Mouse (Mus musculus) cerebellum, postnatal 4 days (tissue): Measurements from ENCODE around the gene Cdadc1.
A peak's percentile ranks its signal among the peaks of the same experiment; 100 is the strongest.
"Not testable (repeated sequence)": the region's sequence is repeated elsewhere in the genome, so short reads cannot be mapped to it uniquely, and the experiment has no call there.

Source experiments
- DNase-seq, 2 experiments: peaks; one replicate each; pipeline ENCODE4 v3.0.0; 2022; ENCODE audit warnings: low spot score in 2 of 2, mixed read lengths in 1 of 2

Cdadc1 gene

DNA sequence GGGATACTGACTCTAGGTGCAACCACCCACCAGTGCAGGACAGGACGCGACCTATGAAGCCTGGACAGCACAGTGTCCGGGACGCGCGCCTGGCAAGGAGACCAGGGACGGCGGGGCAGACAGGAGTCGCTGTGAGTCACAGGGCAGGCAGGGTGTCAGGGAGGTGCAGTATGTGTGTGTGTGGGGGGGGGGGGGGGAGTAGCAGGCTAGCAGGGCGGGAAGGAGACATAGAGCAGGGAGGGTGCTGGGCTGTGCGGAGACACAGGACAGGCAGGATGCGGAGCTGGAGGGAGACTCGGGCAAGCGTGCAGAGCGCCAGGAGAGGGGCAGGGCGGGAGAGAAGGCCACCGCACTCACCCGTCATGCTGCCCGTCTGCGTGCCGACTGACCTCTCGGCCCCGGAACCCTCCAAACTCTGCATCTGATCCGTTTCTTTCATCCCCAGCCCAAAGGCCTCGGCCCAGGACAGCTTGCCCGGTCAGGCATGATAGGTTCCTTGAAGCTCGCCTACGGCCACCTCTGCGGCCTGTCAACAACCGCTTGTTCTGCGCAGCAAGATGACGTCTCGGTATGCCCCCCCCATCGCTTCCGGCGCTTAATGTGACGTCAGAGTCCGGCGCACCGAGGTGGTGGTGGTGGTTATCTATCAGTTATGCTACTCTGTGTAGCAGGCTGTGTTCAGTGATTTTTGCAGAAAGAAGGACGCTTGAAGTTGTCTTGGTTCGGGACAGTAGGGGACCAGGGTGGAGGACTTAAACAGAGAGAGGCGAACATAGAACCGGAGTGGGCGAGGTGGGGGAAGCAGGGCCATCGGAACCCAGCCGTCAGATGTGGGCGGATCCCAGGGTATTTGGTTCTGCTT is at the start of gene Cdadc1:
Gene Cdadc1 (minus strand): TSS at position 562 of the 862 bp plus-strand sequence.
- peak; percentile 99 for DNase-seq

DNA sequence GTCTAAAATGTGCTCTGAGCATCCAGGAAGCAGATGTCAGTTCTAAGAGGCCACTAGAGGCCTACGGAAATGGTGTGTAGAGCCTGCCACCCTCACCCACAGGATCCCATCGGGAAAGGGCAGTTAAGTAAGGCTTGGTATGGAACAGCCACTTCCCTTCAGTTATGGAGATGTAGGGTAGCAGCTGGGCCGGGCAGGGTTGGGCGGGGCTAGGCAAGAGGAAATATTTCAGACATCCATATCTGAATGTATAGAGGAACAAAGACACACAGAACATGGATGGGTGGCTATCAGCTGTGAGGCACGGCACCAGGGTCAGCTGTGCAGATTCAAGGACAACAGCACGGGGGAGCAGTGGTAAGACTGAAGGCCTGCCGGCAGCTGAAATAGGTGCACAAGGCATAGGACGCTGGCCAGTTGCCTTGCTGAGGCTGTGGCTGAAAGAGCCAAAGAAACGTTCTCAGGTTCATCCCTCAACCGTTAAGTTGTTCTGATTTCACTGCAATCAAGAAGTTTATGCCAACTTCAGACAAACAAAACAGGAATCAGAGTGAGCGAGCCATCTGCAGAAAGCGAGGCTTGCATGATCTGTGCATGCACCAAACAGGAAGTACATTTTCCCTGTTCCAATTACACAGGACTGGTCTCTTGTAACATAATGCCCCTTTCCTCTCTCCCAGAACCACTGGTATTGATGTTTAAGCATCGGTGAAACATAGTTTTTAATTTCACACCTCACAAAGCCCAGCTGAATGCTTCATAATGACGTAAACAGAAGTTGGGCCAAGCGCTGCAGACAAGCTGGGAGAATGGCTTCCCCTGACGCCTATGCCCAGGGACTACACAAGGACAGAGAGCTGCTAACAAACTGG is 49.3 kb upstream of the Cdadc1 start:
- DNase-seq: no peak

DNA sequence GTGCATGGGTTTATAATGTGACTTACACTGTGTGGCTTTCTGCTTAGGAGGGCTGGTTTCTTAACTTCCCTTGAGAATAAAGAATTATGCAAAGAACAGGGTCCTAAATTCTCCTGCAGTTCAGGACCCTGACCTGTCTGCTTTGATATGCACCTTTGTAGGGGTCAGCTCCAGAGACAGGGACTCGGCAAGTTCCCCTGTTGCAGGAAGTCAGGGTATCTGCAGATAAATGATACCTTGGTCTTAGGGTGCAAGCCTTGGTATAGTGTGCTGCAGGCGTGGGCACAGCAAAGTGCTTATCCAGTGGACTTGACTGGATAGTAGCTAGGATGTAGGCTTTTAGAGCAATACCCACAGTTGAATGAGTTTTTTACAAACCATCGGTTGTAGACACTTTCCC is 47.1 kb upstream of the Cdadc1 start:
- DNase-seq: no peak

DNA sequence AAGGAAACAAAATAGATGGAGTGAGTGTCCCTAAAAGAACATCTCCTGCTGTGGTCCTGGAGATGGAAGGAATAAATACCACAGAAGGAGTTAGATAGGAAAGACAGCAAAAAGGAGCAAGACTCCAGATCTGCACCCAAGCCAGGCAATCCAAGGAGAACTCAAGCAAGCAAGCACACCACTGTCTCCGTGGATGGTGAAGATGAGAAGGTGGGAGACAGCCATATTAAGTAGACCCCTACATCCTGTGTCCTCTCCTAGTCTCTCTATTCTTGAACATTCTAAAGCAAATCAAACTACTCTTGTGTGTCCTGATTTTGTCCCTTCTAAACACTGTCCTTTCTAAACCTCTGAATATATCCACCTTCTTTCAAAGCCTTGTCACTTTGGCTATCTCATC is 46.4 kb upstream of the Cdadc1 start:
- DNase-seq: no peak

DNA sequence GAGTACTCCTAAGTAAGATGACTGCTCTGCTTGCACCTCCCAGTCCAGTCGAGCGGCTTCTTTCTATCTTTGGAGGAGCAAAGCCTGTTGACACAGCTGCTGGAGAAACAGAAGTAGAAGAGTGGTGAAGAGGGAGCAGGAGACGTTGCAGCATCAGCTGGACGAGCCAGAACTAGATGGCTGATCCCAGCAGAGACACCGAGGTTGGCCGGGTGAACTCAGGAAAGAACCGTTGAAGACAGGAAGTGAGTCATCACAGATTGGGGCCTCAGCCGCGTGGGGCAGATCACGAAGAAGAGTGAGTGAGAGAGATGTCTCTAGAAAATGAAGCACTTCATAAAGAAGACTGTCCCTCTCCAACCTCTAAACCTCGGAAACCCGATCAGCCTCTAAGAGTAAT is 45.8 kb upstream of the Cdadc1 start:
- DNase-seq: no peak

DNA sequence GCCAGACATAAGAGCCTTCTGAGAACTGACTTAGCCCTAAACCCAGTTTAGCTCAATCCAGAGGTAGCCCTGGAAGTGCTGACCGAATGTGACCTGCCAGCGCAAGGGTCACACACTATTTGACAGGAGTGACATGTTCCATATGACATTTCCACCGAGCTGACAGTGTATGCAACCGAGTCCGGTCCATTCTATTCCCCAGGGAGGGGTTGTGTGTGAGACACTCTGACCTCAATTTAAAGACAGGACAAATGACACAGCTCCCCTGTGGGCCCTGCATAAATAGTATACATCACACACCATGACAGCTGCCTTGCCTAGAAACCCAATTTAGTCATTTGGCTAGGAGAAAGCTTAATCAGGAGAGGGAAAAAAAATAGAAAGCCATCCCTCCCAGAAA is 44.1 kb upstream of the Cdadc1 start:
- no peak for DNase-seq

DNA sequence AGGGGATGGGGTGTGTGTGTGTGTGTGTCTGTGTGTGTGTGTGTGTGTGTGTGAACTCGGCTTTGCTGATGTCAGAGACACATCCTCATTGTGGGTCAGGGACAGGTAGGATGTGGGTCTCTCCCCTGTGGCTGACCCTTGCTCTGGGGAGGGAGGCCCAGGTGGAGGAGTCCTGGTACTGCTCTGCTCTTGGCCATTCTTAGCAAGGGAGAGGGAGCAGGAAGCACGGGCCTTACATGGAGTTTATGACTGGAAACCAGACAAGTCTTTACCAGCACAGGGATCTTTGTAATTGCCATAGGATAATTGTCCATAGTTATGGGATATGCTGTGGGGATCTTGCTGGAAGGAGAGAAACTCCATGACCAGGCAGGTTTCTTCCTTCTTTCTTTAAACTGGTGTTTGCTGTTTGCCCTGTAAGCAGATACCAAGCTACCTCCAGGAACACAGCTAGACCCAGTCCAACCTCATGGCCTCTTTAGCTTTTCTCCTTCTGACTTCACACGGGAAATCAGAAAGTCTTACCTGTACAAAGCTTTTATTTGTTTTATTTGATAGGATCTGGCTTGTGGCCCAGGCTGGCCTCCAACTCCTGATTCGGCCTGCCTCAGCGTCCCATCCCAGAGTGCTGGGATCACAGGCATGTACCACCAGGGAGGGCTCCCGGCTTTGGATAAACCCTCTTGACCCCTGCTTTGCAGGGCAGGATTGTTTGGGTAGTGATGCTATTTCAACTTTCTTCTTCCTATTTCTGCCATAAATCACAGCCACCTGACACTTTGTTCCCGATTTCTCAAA is 41.3 kb upstream of the Cdadc1 start:
- no peak for DNase-seq

DNA sequence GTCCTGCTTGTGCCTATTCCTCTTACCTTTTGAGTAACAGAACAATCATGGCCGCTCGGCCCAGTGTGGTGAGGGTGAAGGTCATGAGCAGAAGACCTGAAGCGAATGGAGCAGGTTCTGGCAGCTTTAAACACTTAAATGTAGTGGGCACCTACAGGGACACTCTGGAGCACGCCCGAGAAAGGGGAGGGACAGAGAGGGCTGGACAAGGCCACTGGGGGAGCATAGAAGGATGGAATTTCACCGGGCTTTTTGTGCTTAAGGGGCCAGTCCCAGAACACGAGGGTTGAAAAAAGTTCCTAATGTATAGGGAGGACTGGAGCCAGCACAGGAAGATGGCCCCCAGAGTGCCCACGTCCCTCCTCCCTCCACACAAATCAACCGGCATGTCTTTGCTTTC is 36.2 kb upstream of the Cdadc1 start:
- DNase-seq: no peak

DNA sequence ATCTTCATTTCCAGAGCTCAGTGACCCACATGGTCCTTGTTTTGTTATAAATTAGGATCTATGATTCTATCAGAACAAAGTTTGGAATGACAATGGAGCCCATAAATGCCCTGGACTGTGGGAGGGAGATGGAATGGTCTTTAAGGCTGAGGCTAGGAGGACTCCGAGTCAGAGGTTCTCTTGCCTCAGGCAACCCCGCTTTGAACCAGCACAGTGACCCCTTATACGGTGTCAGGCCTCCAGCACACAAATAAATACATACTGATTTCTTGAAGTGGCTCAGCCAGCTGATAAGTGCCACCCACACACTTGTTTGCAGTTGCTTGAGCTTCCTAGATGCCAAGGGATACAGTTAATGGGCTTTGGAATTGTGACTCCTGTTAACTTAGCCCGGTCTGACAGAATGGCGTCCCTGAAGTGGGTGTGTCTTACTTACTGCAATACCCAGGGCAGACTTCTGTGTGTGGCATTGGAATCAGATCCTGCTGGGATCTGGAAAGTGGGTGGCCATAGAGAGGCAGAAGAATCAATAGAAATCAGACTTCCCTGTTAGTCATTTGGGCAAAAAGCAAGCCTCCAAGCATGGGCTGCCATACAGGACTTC is 35.6 kb upstream of the Cdadc1 start:
- DNase-seq: no peak

DNA sequence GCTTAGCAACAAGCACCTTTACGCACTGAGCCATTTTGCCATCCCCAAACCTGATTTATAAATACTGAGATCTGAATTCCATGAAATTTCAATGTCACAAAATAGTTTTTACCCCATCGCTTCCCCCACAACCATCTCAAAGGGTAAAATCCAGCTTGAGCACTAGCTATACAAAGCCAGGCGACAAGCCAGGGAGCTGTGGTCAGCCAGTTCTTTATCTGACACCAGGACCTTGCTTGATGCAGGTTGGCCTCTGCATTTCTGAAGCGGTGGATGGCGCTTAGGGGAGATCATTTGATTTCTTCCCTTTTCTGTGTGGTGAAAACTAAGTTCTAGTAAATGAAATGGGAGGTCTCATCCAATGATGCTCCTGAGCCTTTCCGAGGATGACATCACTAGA is 34.3 kb upstream of the Cdadc1 start:
- DNase-seq: no peak

DNA sequence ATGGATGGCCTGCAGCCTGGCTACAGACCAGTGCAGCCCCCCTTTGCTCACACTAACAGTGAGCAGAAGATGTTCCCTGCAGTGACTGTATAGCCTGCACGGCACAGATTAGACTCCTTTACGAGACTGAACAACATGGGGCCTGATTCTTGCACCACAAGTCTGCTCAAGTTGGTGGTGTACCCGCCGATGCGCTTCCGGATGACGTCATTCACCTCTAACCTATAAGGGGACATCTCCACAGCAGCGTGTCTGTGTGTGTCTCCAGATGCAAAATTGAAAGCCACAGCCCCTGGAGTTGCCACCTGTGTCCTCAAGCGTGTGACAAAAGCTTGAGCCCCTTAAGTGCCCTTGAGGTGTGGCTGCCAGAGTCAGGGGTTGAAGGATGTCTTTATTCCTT is 32.3 kb upstream of the Cdadc1 start:
- DNase-seq: no peak

DNA sequence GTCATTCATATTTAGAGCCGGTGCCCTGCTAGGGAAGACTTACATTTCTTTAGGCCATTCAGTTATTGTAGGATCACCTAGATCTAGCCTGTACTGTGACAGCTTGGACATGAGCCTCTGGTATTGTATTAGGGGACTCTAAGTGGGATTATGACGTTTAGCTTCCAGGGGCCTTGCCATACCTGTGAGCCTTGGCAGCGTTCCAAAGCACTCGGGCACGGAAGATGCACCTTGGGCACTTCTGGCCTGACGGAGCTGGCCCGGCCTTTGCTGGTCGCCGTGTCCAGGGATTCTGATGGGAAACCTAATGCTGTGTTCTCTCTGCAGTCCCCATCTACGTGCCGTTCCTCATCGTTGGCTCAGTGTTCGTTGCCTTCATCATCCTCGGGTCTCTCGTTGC is 31.5 kb upstream of the Cdadc1 start:
- no peak for DNase-seq

DNA sequence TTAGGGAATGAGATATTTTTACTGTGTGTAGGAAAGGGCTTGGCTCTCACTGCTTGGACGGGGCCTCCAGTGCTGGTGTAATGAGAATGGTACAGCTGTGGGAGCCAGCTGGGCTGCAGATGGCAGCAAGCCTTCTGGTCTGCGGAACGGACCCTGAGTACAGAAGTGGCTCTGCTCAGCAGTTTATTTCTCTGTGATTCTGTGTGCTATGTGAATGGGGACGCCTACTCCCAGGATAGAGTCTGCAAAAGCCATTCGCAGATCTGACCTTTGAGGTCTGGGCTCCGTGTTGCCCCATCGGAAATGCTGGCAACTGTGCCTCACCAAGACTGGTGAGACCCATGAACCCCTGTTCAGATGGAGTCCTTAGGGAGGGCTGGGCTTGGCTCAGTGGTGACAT is 30.1 kb upstream of the Cdadc1 start:
- DNase-seq: peak in 1 of 2 experiments; percentile 40

DNA sequence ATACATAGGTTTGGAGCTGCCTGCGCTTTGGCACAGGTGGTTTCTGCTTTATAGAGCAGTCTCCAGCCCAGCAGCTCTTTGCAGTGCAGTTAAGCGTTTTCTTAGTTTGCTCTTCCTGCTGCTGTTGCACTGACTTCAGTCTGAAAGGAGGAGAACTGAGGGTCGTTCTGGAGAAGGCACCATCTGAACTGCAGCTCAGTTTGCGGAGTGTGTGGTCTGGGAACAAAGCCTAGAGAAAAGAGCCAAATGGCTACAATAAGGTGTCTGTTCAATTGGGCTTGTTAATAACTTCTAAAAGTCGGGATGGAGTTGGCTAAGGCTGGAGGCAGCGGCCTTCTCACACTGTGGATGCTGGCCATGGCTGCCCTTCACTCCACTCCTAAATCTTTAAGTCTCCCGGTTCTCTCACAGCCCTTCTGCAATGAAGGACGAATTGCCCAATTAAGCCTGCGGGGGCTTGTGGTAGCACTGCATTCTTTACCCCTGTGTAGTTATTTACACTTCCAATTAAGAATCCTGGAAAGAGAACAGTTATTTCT is 29.5 kb upstream of the Cdadc1 start:
- no peak for DNase-seq

DNA sequence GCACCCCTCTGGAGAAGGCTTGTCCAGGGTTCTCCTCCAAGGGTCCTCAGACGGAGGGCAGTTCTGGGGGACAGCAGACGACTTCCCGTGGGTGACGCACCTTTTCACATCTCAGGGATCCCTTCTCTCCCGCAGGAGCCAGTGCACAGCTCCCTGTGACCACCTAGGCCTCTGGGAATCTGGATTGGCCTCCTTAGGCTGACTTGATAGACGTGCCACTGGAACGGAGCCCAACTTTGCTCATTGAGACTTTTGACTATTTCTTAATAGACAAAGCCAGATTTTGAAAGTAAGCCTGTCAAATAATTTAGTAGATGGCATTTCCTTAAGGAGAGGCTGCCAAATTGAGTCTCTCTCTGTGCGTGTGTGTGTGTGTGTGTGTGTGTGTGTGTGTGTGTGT is 29.0 kb upstream of the Cdadc1 start:
- DNase-seq: peak in 1 of 2 experiments; percentile 31

DNA sequence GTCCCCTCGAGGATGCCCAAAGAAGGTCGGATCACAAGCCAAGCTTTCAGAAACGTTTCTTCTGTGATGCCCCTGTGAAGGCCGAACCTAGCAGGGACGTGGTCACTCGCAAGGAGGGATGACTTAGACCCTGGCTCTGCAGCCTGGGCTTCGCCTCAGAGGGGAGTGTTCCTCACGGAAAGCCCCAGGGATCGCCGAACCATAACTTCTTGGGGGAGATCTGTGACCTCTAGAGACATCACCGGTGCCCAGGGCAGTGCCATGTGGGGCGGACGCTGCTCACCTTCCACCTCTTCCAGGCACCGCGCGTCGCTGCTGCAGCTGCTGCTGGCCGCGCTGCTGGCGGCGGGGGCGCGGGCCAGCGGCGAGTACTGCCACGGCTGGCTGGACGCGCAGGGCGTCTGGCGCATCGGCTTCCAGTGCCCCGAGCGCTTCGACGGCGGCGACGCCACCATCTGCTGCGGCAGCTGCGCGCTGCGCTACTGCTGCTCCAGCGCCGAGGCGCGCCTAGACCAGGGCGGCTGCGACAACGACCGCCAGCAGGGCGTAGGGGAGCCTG is 28.1 kb upstream of the Cdadc1 start:
- DNase-seq: peak in 1 of 2 experiments; percentile 64

DNA sequence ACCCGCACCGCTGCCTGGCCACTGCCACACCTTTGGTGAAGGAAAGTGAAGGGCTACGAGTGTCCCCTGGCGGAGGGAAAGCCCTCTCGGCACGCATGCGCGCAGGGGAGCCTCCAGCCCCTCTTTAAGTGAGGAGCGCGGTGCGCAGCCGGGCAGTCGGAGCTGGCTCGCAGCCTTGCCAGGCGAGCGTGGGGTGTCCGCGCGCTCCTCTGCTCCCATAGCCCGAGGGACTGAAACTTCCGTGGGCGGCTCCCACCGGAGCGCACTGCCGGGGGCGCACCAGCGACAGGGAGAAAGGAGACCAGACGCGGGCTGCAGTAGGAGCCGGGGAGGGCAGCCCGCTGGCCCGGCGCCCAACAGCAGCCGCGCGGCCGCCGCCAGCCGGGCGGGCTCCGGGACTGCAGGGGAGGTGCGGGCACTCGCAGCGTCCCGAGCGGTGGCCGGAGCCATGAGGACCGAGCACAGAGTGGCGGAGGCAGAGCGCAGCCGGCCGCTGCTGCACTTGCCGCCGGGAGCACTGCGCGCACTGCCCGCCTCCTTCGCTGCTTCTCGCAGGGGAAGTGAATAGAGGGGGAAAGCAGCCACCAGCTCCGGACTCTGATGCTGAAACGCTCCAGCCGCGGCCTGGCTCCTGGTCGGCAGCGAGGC is 27.5 kb upstream of the Cdadc1 start, which contains the start of gene Shisa2:
Gene Shisa2 (plus strand): TSS at position 151 of the 648 bp plus-strand sequence.
- peak; percentile 47 to 73 for DNase-seq

DNA sequence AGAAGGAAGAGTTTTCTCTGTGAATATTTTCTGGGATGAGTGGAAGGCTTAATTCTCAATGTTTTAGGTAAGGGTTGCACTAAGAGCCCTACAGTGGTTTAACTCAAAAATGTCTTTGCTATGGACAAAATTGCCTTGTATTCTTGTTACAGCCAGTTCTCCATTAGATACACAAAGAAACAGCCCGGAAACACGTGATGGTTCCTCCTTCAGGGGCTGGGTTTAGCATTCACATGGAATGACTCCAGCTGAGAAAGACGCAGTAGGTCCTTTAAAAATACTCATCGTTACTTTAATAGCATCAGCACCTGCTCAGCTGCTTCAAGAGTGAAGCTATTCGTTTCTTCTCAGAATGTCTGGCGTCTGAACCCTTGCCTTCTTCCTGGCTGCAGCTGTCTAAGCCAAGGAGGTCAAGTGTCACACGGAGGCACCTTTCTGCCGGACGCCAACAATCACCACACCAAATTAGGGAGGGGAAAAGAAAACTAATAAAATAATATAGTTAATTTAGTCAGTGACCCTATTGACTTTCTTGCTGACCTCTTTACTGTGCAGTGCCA is 26.6 kb upstream of the Cdadc1 start:
- no peak for DNase-seq

DNA sequence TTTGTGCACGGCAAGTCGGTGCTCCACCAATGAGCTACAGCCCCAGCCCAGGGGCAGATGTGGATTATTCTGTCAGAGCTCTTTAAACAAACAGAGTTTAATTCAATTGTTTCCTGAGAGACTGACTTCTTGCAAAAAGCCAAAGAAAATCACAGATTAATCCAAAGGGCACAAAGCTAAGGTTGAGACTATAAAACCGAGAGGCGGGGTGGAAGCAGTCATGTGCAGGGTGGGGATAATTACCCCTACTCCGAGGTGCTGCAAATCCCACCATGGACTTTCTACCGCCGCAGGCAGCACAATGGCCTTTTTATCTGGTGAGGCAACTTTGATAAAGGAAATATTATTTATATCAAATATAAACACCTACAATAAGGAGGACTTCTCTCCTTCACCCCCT is 19.0 kb upstream of the Cdadc1 start:
- no peak for DNase-seq

DNA sequence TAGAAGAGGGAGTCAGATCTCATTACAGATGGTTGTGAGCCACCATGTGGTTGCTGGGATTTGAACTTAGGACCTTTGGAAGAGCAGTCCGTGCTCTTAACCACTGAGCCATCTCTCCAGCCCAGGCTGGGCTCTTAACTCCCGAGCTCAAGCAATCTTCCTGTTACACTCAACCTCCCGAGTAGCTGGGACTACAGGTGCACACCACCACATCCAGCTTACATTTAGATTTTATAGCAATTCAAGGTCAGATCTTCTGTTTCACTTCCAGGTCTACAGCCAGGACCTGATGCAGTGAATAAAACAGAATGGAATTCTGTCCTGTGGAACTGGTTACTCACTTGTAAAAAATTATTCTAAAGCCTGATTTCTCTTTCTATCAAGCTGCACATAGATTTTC is 16.4 kb upstream of the Cdadc1 start:
- not testable (repeated sequence) for DNase-seq
